Mouse (Mus musculus) kidney, postnatal 14 days (tissue): Measurements from ENCODE around the gene Rad54l.

Source experiments
- DNase-seq: peaks from one replicate; pipeline ENCODE4 v3.0.0; 2022; ENCODE audit warnings: mixed read lengths

Gene Rad54l

GRCm38 (mm10) chr4:116123602-116124519, at the start of gene Rad54l, which contains the start of gene Pomgnt1:
TSS of gene Rad54l (minus strand) at chr4:116123690.
TSS of gene Pomgnt1 (plus strand) at chr4:116123840.
- peak; percentile 91 for DNase-seq

DNA sequence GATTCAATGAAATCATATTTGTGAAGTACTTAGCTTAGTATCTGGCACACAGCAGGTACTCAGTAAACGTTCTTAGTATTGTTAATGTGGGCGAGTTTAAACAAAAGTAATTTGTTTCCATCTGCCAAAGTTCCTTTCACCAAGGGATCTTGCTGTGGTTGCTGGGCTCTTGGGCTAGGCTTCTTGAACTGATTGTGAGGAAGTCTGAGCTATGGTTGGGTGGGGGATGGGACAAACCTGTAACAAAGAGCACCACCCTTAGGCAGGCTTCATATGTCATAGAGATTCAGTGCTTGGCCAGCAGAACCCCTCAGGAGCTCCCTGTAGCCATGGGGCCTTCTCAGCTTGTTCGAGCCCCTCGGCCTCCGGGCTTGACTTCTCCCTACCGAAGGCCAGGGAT, 49.6 kb upstream of the Rad54l start, which contains the start of the genes 1700042G07Rik and Gm49337:
1700042G07Rik (plus strand) TSS at position 301 of the 400 bp plus-strand sequence.
Gm49337 (plus strand) TSS at position 313 of the 400 bp plus-strand sequence.
- no peak for DNase-seq

DNA sequence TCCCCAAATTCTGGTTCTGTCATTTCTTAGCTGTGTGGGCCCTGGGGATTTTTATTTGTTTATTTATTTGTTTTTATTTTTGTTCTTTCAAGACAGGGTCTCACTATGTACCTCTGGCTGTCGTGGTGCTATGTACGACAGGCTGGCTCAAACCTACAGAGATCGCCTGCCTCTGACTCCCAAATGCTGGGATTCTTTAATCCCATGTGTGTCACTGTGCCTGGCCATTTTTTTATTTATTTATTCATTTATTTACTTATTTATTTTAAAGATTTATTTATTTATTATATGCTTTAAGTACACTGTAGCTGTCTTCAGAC, 45.8 kb upstream of the Rad54l start:
- no peak for DNase-seq

DNA sequence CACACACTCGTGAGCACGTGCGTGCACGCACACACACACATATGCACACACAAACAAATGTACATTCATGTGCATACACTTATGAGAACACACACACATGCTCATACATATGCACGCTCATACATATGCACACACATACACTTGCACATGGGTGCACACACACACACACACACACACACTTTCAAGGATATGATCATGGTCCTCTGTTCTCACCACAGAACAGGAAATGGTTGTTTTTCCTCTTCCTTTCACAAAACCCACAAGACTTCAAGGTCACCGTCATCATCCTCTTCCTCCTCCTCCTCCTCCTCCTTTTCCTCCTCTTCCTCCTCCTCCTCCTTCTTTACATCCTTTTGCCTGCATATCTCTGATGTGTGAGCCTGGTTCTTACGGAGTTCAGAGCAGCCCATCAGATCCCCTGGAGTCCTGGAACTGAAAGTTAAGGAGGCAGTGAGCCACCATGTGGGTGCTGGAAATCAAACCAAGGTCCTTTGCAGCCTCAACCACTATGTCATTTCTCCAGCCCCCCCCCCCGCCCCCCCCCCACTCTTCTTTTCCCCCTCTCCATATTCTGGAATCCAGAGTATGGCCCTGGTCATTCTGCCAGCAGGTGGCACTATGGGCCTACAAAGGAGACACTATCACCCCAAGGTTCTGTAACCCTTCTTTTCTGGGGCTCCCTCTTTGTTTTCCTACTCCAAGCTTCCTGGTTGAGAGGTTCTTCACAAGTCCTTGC, 45.3 kb upstream of the Rad54l start:
- peak; percentile 84 for DNase-seq

DNA sequence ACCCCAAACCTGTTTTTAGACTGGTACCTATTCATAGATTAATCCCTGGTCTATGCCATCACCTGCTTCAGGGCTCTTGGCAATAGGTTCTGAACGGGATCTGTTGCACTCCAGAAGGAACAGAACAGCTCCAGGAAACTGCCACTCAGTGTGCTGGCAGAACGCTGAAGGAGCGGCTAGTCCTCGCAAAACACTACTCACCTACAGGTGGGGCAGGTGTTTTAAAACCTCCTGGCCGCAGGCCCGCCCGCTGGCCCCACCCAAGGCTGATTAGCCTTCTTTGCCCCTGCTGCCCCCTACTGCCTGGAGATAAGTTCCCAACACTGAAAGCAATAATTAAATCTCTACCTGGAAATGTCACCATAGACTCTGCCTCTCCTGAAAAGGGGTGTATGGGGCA, 43.9 kb upstream of the Rad54l start, which contains the start of gene Tspan1:
Tspan1 (minus strand) TSS at position 198 of the 400 bp plus-strand sequence.
- DNase-seq: peak; percentile 66

DNA sequence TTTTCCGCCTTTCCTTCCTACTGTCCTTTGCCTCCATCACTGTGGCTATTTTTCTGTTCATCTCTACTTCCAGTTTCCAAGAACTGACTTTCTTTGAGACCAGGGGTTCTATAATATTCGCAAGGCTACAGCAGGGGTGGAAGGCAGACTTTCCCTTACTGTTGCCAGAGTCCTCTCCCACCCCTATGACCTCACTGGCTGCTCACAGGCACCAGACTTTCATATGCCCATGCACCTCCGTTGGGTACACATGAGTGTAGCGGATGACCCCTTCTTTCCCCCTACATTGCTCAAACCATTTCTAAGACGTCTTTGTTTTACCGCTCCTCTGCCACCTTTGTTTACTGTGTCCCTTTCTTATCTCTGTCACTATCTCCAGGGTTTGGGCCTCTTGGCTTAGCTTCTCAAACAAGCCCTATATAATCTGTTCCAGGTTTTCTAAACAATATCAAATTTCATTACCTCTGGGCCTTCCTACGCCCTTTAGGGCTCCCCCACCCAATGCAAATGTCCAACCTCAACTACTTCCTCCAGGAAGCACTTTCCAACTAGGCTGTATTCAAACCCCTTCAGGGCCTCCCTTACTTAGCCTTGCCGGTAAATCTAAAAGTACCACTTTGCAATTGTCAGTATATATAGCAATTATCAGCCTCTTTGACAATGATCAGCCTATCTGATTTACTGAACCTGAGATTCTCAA, 42.4 kb upstream of the Rad54l start:
- DNase-seq: no peak

DNA sequence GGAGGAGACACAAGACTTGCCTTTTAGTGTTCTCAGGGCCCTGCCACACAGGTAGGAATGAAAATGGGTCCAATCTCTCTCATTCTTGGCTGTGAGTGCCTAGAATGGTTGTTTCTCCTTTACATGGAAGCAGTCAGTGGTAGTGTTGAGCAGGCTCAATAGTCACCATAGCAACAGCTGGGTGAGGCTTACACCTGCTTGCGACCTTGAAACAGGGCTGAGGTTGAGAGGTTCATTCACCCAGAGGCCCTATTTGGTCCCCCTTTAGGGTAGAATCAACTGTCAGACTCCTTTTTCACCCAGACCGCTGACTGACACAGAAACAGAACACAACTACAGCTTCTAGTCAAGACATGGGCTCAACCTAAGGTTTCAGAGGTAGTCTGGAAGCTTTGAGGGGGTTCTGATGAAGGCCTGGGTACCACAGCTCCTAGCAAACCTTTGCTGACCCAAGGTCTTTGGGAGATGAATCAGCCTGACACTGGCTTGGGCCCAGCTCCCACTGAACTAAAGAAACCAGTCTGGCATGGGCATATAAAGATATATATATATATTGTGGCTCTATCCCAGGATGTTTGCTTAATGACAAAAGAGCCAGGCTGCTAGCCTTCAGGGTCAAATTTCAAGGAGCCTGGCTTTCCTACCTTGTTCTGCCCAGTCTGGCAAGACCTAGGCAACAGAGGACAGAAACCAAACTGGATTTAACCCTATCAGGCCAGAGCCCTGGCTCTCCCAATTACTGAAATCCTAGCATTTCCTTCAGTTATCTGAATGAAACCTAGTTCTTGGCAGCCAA, 41.5 kb upstream of the Rad54l start:
- DNase-seq: no peak

DNA sequence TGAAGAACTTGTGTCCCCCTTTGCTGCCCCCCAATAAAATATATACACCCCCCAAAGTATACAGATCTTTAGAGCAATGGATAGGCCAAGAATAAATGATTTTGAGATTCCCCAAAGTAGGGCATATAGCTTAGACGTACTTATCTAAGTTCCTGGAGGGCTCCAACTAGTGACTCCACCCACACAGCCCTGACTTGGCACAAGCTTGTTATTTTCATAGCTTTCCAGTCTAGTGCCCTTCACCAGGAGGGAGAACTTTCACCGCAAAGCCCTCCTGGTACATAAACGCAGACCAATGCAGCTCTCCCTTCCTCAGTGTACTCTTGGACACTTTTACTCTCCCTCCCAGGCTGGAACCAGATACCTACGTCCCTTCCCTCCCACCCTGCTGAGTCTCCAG, 38.7 kb upstream of the Rad54l start:
- peak; percentile 69 for DNase-seq

GRCm38 (mm10) chr4:116160769-116161168, 37.3 kb upstream of the Rad54l start:
- no peak for DNase-seq

- DNase-seq: no peak
These were observed 36.4 kb upstream of the Rad54l start for GRCm38 (mm10) chr4:116159912-116160311.

GRCm38 (mm10) chr4:116157882-116158281, 34.4 kb upstream of the Rad54l start:
- DNase-seq: peak; percentile 61

DNA sequence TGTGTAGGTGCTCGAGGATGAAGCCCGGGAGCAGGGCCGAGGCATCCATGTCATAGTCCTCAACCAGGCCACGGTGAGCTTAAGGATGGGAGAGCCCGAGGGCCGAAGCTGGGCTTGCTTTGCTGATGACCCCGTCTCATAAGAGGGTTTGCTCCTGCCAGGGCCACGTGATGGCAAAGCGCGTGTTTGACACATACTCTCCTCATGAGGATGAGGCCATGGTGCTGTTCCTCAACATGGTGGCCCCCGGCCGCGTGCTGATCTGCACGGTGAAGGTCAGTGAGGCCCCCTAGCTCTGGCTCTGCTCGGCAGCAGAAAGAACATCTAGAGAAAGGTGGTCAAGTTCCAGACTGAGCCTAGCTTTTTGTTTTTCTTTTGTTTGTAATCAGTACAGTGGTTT, 29.2 kb upstream of the Rad54l start:
- no peak for DNase-seq

DNA sequence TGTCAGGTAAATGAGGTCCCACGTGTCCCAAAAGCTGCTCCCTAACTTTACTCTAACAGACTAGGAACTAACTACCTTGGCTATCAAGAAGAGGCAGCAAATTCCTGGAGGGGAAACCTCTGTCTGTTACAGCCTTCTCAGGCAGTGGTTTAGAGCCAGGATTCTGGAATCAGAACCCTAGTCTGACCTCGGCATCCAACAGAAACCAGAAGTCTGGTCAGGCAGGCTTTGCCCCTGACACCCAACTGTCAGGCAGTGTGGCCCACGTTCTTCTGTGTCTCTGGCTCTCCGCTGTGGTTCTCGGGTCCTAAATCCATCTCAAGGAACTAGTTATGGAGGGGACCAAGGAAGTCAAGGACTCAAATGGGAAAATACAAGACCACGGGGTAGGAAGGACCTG, 27.7 kb upstream of the Rad54l start, which contains the start of gene Lurap1:
Lurap1 (minus strand) TSS at position 101 of the 400 bp plus-strand sequence.
- no peak for DNase-seq

DNA sequence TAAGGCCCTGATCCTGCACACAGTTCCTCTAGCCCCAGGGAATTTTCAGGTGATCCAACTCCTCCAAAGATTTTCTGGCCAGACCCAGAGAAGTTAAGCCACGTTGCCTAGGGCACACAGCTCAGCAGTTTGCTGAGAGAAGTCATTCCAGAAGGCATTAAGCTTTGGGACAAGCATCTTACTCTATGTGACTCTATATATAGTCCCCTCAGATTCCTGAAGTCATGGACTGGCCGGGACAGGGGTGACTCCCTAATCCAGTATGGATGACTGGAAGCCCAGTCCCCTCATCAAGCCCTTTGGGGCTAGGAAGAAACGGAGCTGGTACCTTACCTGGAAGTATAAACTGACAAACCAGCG, 27.4 kb upstream of the Rad54l start:
- no peak for DNase-seq

DNA sequence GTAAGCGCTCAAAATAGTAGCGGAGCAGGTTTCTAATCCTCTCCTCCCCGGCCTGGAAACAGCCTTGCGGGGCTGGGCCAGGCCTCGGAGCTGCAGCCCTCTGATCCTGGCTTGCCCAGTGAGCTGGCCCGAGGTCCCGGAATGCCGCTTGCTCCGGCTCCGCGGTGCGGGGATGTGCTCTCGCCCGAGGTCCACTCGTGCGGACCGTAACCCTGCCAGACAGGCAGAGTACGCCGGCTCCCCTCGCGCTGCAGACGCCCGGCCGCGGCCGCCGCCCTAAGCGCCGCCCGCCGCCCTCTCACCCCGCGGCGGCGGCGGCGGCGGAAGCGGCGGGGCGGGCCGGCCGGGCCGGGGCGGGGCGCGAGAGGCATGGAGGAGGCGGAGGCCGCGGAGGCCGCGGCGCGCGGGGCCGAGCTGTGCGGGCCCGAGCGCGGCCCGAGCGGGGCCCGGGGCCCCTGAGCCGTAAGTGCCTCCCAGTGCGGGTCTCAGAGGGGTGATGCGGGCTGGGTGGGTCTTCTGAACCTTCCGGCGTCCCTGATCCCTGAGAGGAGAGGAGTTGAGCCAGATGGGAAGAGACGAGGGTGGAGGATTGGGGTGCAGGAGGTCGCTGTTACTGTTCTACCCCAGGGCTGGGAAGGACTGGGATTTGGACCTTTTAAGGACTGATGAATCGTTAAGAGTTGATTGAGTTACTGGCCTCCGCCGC, 26.8 kb upstream of the Rad54l start:
- DNase-seq: peak; percentile 83

DNA sequence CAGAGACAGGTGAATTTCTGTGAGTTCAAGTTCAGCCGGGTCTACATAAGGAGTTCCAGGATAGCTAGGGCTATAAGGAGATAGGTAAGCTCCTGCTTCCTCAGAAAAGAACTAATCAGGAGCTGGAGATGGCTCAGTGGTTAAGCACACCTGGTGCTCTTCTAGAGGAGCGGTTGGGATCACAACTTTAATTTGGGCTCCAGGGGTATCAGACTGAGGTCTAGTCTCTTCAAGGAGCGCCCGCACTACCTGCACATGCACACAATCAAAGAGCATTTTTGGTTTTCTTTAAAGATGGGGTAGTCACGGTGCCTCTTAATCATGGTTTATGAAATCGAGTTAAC, 26.3 kb upstream of the Rad54l start:
- DNase-seq: no peak

DNA sequence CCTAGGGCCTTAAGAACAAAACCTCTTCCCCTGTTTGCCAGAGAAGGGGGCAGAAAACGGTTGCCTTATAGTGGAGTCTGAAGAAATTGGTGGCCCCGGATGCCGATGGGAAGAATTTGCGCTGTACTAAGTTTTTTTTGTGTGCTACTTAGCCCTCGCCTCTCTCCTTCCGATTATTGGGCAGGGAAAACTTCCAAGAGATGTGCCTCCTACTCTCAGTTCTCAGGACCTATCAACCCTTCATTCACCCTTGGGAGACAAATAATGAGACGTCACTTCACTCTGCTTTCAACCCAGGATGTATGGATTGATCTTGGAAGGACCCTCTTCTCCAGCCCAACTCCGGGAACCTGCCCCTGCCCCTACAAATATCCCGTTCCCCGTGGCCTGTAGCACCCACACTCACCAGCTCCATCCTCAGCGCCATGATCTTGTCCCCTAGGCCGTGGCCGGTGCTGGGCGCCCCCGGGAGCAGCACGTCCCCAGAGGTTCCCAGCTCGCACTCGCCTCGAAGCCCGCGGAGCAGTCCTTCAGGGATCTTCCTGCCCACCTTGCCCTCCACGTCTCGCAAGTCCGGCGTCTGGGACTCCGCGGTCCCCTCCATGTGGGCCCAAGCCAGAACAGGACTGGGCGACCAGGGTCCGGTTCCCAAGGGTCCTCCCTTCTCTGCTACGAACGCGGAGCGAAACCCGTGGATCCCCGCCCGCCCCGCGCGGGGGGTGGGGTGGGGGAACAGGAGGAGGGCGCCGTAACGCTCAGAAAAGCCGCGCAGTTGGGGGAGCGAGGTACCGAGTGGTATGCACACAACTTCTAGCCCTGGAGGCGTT, 20.6 kb upstream of the Rad54l start:
- peak; percentile 79 for DNase-seq

DNA sequence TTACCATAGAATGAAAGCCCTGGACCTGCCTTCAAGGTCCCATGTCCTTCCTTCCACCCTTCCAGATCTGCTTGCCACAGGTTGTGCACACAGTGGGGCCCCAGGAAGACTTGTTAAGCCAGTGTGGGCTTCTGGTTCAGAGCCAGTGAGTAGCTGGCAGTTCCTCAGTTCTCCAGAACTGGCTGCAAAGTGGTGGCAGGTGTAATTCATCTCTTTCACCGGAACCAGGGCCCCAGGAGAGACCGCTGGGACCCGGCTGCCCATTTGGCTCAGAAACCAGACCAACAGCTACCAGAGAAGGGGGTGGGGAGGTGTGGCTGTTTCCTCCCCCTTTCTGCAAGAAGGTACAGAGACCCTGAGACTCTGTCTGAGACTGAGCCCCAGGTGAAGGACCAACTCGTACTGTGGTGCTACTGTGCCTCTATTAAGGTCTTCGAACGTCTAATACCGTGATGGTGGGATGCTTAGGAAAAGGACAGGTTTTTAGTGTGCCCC, 19.9 kb upstream of the Rad54l start:
- peak; percentile 55 for DNase-seq

DNA sequence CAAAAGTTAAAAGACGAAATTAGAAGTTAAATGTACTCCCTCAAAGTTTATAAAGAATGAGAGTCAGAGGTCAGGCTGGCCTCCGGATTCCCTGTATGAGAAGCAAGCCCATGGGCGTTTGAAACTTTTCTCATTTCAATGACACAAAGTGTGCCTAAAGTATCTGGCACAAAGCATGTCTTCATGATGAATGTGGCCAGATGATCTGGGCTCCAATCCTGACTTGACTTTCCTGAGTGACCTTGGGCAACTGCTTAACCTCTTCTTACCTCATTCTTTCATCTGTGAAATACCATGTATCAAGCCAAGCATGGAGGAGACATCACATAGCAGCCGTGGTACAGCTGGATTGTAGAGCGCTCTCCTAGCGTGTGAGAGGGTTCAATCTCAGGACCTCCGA, 18.8 kb upstream of the Rad54l start:
- DNase-seq: no peak

DNA sequence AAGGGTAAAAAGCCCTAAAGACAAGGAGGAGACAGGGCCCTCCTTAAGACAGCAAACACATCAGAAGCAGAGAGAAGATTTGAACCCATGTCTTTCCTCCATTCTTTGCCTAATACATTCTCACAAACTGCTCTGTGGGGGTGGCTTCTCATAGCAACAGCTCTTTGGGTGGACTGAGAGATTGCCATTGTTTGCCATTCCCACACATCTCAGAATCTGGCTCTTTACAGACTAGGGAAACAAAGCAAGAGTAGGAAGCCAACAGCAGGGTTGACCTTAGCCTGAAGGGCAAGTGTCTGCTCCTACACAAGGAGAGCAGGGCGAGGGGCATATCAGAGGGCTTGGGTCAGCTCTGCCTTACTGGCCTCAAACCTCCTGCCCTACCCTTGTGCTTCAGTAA, 18.2 kb upstream of the Rad54l start:
- no peak for DNase-seq
